Mouse (Mus musculus): ENCODE data around the gene Gm10638.

Gm10638 gene

GRCm38 (mm10) chr8:86791542-86791941, 46.0 kb downstream of the Gm10638 start:
- DNase-seq, result no peak

DNA sequence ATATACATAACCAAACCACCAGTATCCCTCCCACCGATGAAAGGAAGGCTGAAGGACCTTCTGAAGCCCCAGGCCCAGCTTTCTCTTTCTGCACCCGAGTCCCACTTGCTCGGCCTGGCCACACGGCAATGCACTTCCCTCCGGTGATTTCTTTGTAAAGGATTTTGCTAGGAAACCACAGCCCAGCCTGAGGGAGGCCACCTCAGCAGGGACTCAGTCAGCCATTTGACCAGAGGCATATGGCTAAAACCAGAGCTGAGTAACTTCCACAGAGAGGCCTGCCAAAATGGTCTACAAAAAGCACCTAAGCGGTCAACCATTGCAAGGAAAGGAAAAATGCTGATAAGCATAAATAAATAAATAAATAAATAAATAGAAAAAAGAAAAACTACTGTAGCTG, 49.2 kb downstream of the Gm10638 start:
- DNase-seq, result no peak
